Mouse (Mus musculus): Measurements from ENCODE around the gene Lrrc75a.

DNA sequence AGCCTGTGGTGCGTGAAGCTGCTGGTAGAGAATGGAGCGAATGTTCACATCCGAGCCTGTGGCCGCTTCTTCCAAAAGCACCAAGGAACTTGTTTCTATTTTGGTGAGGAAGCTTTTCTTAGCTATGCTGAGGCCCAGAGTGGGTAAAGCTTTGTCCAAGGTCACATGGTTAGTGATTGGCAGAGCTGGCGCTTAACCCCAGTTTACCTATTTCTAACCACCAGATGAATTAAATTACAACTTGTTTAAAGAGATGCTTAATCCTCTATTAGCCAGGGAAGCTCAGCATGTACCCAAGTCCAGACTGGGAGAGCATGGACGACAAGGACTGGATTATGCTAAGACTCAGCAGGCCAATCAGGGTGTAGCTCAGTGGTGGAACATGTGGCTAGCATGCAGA, 65.3 kb downstream of the Lrrc75a start:
- TF ChIP-seq CTCF (IDR thresholded peaks at IDR 0.05; ENCODE audit: low read depth, low read length) (no peak), POLR2A (IDR thresholded peaks at IDR 0.05; ENCODE audit: borderline replicate concordance, low read depth, low read length) (no peak)

All from bone marrow macrophage, adult 2 months (primary cell).